Mouse (Mus musculus): ENCODE measurements around the gene Gng10.

GRCm38 (mm10) chr4:59040397-59041287 is 5.8 kb downstream of the Gng10 start:
- no peak for TF ChIP-seq CTCF (IDR thresholded peaks at IDR 0.05; ENCODE audit: low read depth)
- TF ChIP-seq EP300 (optimal IDR thresholded peaks at IDR 0.05) = no peak
